ENCODE assay signal across 29 mouse cellular contexts in the genomic region with DNA sequence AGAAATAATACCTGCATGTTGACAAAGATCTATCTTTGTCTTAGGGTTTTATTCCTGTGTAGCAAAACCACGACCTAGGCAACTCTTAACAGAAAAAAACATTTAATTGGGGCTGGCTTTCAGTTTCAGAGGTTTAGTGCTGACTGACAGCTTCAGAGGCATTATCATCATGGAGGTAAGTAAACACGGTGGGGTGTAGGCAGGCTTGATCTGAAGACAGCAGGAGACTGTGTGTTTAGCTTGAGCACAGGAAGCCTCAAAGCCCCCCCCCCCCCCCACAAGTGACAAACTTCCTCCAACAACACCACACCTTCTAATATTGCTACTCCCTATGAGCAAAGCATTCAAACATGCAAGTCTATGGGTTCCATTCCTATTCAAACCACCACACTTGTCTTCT. TPM values are rescaled to one million over a fixed set of nuclear protein-coding genes. Genes with fewer than 3 reads are reported as not detected.
DNase-seq lines count a peak whose midpoint lies in the region; ATAC-seq and TF ChIP-seq lines count a peak whose summit lies in the region.
"Had no signal": no experiment of that assay in that cellular context is flagged by ENCODE, and none has a peak within 500 bp of the region (broad histone marks: within the 10 kb centered on the region; RNA-seq: fewer than 3 reads in every experiment).

No protein-coding gene starts in this region.

- no peaks in the 10 kb centered on the region for H3K27me3 ChIP-seq in midbrain, embryonic 11.5 days (ENCODE audit: control insufficient read depth, insufficient read depth, low read length)
- H3K27me3 ChIP-seq in midbrain, embryonic 15.5 days (replicated peaks): no peaks in the 10 kb centered on the region
- H3K27me3 ChIP-seq in forebrain, embryonic 13.5 days: no peaks in the 10 kb centered on the region
- H3K27me3 ChIP-seq: embryonic facial prominence, embryonic 12.5 days; embryonic facial prominence, embryonic 15.5 days; forebrain, embryonic 15.5 days; intestine, embryonic 15.5 days; Patski had no signal

- no peak overlapping the region for H3K27ac ChIP-seq in midbrain, embryonic 11.5 days (ENCODE audit: low read depth, low read length)
- H3K27ac ChIP-seq in midbrain, embryonic 15.5 days: no peak overlapping the region
- H3K27ac ChIP-seq in ES-E14 (ENCODE audit: insufficient read depth, low read depth, low read length, poor library complexity, severe bottlenecking): peak overlapping the region; percentile 18; the same call in 1 of the 2 replicates
- no peak overlapping the region for H3K27ac ChIP-seq in forebrain, embryonic 13.5 days
- H3K27ac ChIP-seq: embryonic facial prominence, embryonic 12.5 days; embryonic facial prominence, embryonic 15.5 days; forebrain, embryonic 15.5 days; heart, adult 2 months; heart, embryonic 10.5 days; heart, embryonic 13.5 days; hindbrain, embryonic 14.5 days; hindbrain, postnatal 0 days; intestine, embryonic 15.5 days had no signal

- peak; percentile 12 for DNase-seq in midbrain, embryonic 11.5 days (ENCODE audit: low spot score, missing footprints)
- DNase-seq in ES-E14 (ENCODE audit: low read depth, low spot score): no peak
- peak; percentile 54 for DNase-seq in naive thymus-derived CD4-positive, alpha-beta T cell, adult 2 months (ENCODE audit: low read depth)
- DNase-seq in layer of hippocampus, adult 9-11 months: no peak
- no peak for DNase-seq in urinary bladder, postnatal 14 days (ENCODE audit: low spot score)
- DNase-seq: adrenal gland, adult 8-10 months; adrenal gland, postnatal 25 days; cerebellum, adult 18-20 months; cerebellum, adult 9-10 months; cerebellum, postnatal 25 days; gastrocnemius, postnatal 10 days; gastrocnemius, postnatal 36 days; heart, adult 2 months; heart, postnatal 14 days; heart, postnatal 4 days; kidney, adult 11 months had no signal

- H3K9me3 ChIP-seq in midbrain, embryonic 11.5 days (ENCODE audit: control insufficient read depth, low read length): no peaks in the 10 kb centered on the region
- H3K9me3 ChIP-seq in midbrain, embryonic 15.5 days: no peaks in the 10 kb centered on the region
- no peaks in the 10 kb centered on the region for H3K9me3 ChIP-seq in ES-E14 (ENCODE audit: control insufficient read depth, insufficient read depth, low read depth, low read length)
- no peaks in the 10 kb centered on the region for H3K9me3 ChIP-seq in forebrain, embryonic 13.5 days (replicated peaks)
- H3K9me3 ChIP-seq: embryonic facial prominence, embryonic 12.5 days; embryonic facial prominence, embryonic 15.5 days; forebrain, embryonic 15.5 days; heart, embryonic 10.5 days; heart, embryonic 13.5 days; intestine, embryonic 15.5 days had no signal

- H3K4me3 ChIP-seq in midbrain, embryonic 11.5 days (ENCODE audit: low read depth, low read length): no peak overlapping the region
- no peak overlapping the region for H3K4me3 ChIP-seq in midbrain, embryonic 15.5 days
- H3K4me3 ChIP-seq in ES-E14 (ENCODE audit: insufficient read depth in 1 of 2, low read depth in 1 of 2, low read length in 2 of 2, poor library complexity in 1 of 2, severe bottlenecking in 1 of 2): no peak overlapping the region
- H3K4me3 ChIP-seq in forebrain, embryonic 13.5 days: no peak overlapping the region
- H3K4me3 ChIP-seq: embryonic facial prominence, embryonic 12.5 days; embryonic facial prominence, embryonic 15.5 days; forebrain, embryonic 15.5 days; heart, adult 2 months; heart, embryonic 10.5 days; heart, embryonic 13.5 days; intestine, embryonic 15.5 days had no signal

- no peak overlapping the region for H3K9ac ChIP-seq in midbrain, embryonic 11.5 days (ENCODE audit: low read length)
- H3K9ac ChIP-seq in midbrain, embryonic 15.5 days: no peak overlapping the region
- no peak overlapping the region for H3K9ac ChIP-seq in ES-E14 (ENCODE audit: insufficient read depth, low read depth, low read length, poor library complexity, severe bottlenecking)
- H3K9ac ChIP-seq in forebrain, embryonic 13.5 days: no peak overlapping the region
- H3K9ac ChIP-seq: embryonic facial prominence, embryonic 12.5 days; embryonic facial prominence, embryonic 15.5 days; forebrain, embryonic 15.5 days; heart, embryonic 13.5 days; hindbrain, embryonic 14.5 days; intestine, embryonic 15.5 days had no signal

- in situ Hi-C loops in ES-E14 (cut with MboI; ENCODE audit: low sequenced_read_pairs in 2 of 2, unreplicated experiment in 2 of 2): no loop called here

- ATAC-seq in midbrain, embryonic 11.5 days (ENCODE audit: low FRiP score): no peak
- ATAC-seq in midbrain, embryonic 15.5 days (replicated peaks): no peak
- ATAC-seq in activated CD4-positive, CD25-positive, alpha-beta regulatory T cell, adult 4 months: peak; percentile 34
- ATAC-seq in forebrain, embryonic 13.5 days: no peak
- ATAC-seq: forebrain, embryonic 15.5 days; hindbrain, postnatal 0 days; intestine, embryonic 15.5 days; Patski had no signal

- no peaks in the 10 kb centered on the region for H3K36me3 ChIP-seq in midbrain, embryonic 11.5 days (ENCODE audit: control insufficient read depth, insufficient read depth, low read length)
- peaks cover 6% of the 10 kb centered on the region; the same call in 1 of the 2 replicates for H3K36me3 ChIP-seq in midbrain, embryonic 15.5 days (replicated peaks)
- H3K36me3 ChIP-seq in ES-E14 (ENCODE audit: control insufficient read depth, insufficient read depth, low read length, poor library complexity, severe bottlenecking): no peaks in the 10 kb centered on the region; the same call in 1 of the 2 replicates
- peaks cover 16% of the 10 kb centered on the region for H3K36me3 ChIP-seq in forebrain, embryonic 13.5 days (ENCODE audit: poor library complexity, severe bottlenecking)
- H3K36me3 ChIP-seq: intestine, embryonic 15.5 days had no signal

- 65% methylated on average over 2 of the region's 2 CpGs for WGBS in midbrain, embryonic 11.5 days
- 70% methylated on average over 2 of the region's 2 CpGs for WGBS in midbrain, embryonic 15.5 days
- 74% methylated on average over 2 of the region's 2 CpGs for WGBS in forebrain, embryonic 13.5 days

- no peak overlapping the region for H3K4me2 ChIP-seq in midbrain, embryonic 11.5 days
- no peak overlapping the region for H3K4me2 ChIP-seq in midbrain, embryonic 15.5 days
- H3K4me2 ChIP-seq in forebrain, embryonic 13.5 days: no peak overlapping the region
- H3K4me2 ChIP-seq: embryonic facial prominence, embryonic 12.5 days; embryonic facial prominence, embryonic 15.5 days; forebrain, embryonic 15.5 days; heart, embryonic 13.5 days; hindbrain, embryonic 14.5 days; intestine, embryonic 15.5 days had no signal

- peaks cover 8% of the 10 kb centered on the region; the same call in 1 of the 2 replicates for H3K4me1 ChIP-seq in midbrain, embryonic 11.5 days (ENCODE audit: control insufficient read depth, insufficient read depth, low read length)
- H3K4me1 ChIP-seq in midbrain, embryonic 15.5 days: peaks cover 14% of the 10 kb centered on the region
- H3K4me1 ChIP-seq in ES-E14 (ENCODE audit: control insufficient read depth in 2 of 2, insufficient read depth in 2 of 2, low read length in 2 of 2, poor library complexity in 1 of 2): peaks cover 2 to 4% of the 10 kb centered on the region in 2 experiments; a peak in 1 of 4 replicates
- peaks cover 16% of the 10 kb centered on the region for H3K4me1 ChIP-seq in forebrain, embryonic 13.5 days
- H3K4me1 ChIP-seq: intestine, embryonic 15.5 days had no signal

TF ChIP-seq in ES-E14, 5 proteins besides CTCF, POLR2A, EP300 and RAD21:
- no peak for TF ChIP-seq ZNF384 (IDR thresholded peaks at IDR 0.05; ENCODE audit: low read depth, low read length)

RNA-seq across cellular contexts. Expression of a gene that starts 2.3 kb away (rescaled TPM):
- 46.9 and 48.2 TPM in 2 replicates for polyA plus RNA-seq in midbrain, embryonic 11.5 days (2014; fragmentation: Nextera tagmentation; extraction: Ambion mirVana)
- polyA plus RNA-seq in midbrain, embryonic 15.5 days (2015; fragmentation: Nextera tagmentation; extraction: Ambion mirVana): 46.1 and 49.5 TPM in 2 replicates
- 12.8 and 15.3 TPM in 2 replicates for total RNA-seq in ES-E14 (2012; rRNA removed)
- polyA plus RNA-seq in activated CD4-positive, CD25-positive, alpha-beta regulatory T cell, adult 4 months (2017; shearing (Covaris generic)): 10 to 100 TPM; 32.3 to 39.5 TPM
- 35.1 and 35.3 TPM in 2 replicates for polyA plus RNA-seq in forebrain, embryonic 13.5 days (2015; fragmentation: Nextera tagmentation; extraction: Ambion mirVana)

RNA-seq across cellular contexts. Expression of a gene that starts 3.0 kb away (rescaled TPM):
- polyA plus RNA-seq in midbrain, embryonic 11.5 days (2014; fragmentation: Nextera tagmentation; extraction: Ambion mirVana): 1.8 and 2.5 TPM in 2 replicates
- polyA plus RNA-seq in midbrain, embryonic 15.5 days (2015; fragmentation: Nextera tagmentation; extraction: Ambion mirVana): 22.1 and 28.8 TPM in 2 replicates
- 0.13 and 0.21 TPM in 2 replicates for total RNA-seq in ES-E14 (2012; rRNA removed)
- polyA plus RNA-seq in activated CD4-positive, CD25-positive, alpha-beta regulatory T cell, adult 4 months (2017; shearing (Covaris generic)): 1 to 10 TPM in 1 of 2 experiments, not detected in 1; 1.5 TPM
- polyA plus RNA-seq in forebrain, embryonic 13.5 days (2015; fragmentation: Nextera tagmentation; extraction: Ambion mirVana): 10.1 and 11.7 TPM in 2 replicates

RNA-seq across cellular contexts. Expression of a gene that starts 16.5 kb away (rescaled TPM):
- 116 and 123 TPM in 2 replicates for polyA plus RNA-seq in midbrain, embryonic 11.5 days (2014; fragmentation: Nextera tagmentation; extraction: Ambion mirVana)
- polyA plus RNA-seq in midbrain, embryonic 15.5 days (2015; fragmentation: Nextera tagmentation; extraction: Ambion mirVana): 117 and 125 TPM in 2 replicates
- 63.3 and 73.8 TPM in 2 replicates for total RNA-seq in ES-E14 (2012; rRNA removed)
- 10 to 100 TPM; 77.7 to 89.8 TPM for polyA plus RNA-seq in activated CD4-positive, CD25-positive, alpha-beta regulatory T cell, adult 4 months (2017; shearing (Covaris generic))
- polyA plus RNA-seq in forebrain, embryonic 13.5 days (2015; fragmentation: Nextera tagmentation; extraction: Ambion mirVana): 123 and 127 TPM in 2 replicates

RNA-seq across cellular contexts. Expression of a gene that starts 31.0 kb away (rescaled TPM):
- 49.9 and 52.3 TPM in 2 replicates for polyA plus RNA-seq in midbrain, embryonic 11.5 days (2014; fragmentation: Nextera tagmentation; extraction: Ambion mirVana)
- 29.2 and 29.9 TPM in 2 replicates for polyA plus RNA-seq in midbrain, embryonic 15.5 days (2015; fragmentation: Nextera tagmentation; extraction: Ambion mirVana)
- 56.6 and 101 TPM in 2 replicates for total RNA-seq in ES-E14 (2012; rRNA removed)
- polyA plus RNA-seq in activated CD4-positive, CD25-positive, alpha-beta regulatory T cell, adult 4 months (2017; shearing (Covaris generic)): 10 to 100 TPM; 22.8 to 29.8 TPM
- 28.1 and 36.4 TPM in 2 replicates for polyA plus RNA-seq in forebrain, embryonic 13.5 days (2015; fragmentation: Nextera tagmentation; extraction: Ambion mirVana)

RNA-seq across cellular contexts. Expression of a gene that starts 47.1 kb away (rescaled TPM):
- 3.6 and 3.9 TPM in 2 replicates for polyA plus RNA-seq in midbrain, embryonic 11.5 days (2014; fragmentation: Nextera tagmentation; extraction: Ambion mirVana)
- 1.9 TPM in 2 replicates for polyA plus RNA-seq in midbrain, embryonic 15.5 days (2015; fragmentation: Nextera tagmentation; extraction: Ambion mirVana)
- total RNA-seq in ES-E14 (2012; rRNA removed): 1.0 and 1.7 TPM in 2 replicates
- not detected for polyA plus RNA-seq in activated CD4-positive, CD25-positive, alpha-beta regulatory T cell, adult 4 months (2017; shearing (Covaris generic))
- 1.3 and 2.3 TPM in 2 replicates for polyA plus RNA-seq in forebrain, embryonic 13.5 days (2015; fragmentation: Nextera tagmentation; extraction: Ambion mirVana)
- total RNA-seq: gastrocnemius, postnatal 36 days; granulocyte monocyte progenitor cell, adult 5-6 weeks had no signal

Comparison
In these comparisons a context has a peak if more than half of its experiments do, and no peak if none do; other contexts are left out.
1. DNase-seq: peak in midbrain, embryonic 11.5 days (single experiment) and naive thymus-derived CD4-positive, alpha-beta T cell, adult 2 months (single experiment); none in ES-E14 (single experiment), layer of hippocampus, adult 9-11 months (single experiment) and urinary bladder, postnatal 14 days (single experiment).